Mouse (Mus musculus): ENCODE measurements at regions not wholly inside any gene's neighbourhood (a gene's known extent, or its start where the extent isn't known, plus 50 kb on each side); places are given as distances from the start of the nearest gene placed in this dataset.

DNA sequence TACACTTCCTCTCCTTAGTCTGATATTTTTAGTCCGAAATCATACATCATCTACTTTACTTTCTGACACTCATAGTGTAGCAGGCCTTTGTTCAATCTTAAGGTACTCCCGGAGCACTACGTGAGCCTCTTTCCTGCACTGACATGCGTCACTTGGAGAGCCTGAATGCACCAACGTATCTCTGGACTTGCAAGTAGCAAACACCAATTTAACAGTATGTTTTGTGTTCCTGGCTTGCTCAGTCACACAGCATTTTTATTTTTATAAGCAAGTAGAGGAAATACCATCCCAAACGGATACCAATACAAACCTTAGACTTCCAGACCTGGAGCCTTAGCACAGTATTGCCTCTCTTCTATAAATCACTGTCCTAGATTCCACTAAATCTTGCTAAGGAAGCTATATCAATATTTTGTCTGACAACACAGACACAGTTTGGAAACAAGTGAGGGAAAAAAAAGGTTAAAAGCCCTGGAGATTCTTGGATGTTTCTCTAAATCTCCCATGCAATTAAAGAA is 427.6 kb upstream of the Dph6 start:
- H3K4me1 ChIP-seq (ENCODE audit: control insufficient read depth, insufficient read depth, low read length): no peaks in the 10 kb centered on the region
- no peak overlapping the region for H3K27ac ChIP-seq (ENCODE audit: control insufficient read depth, insufficient read depth, low read depth, low read length)
- no peak for TF ChIP-seq POLR2A (IDR thresholded peaks at IDR 0.05; ENCODE audit: control insufficient read depth, low read depth, low read length)
- no peak for TF ChIP-seq CTCF (IDR thresholded peaks at IDR 0.05; ENCODE audit: control insufficient read depth, insufficient read depth, insufficient replicate concordance, low read depth, low read length)
- no peaks in the 10 kb centered on the region for H3K27me3 ChIP-seq (ENCODE audit: control insufficient read depth, insufficient read depth, low read length)
- H3K4me3 ChIP-seq (ENCODE audit: control insufficient read depth, low read depth, low read length): no peak overlapping the region
- no peaks in the 10 kb centered on the region for H3K36me3 ChIP-seq (ENCODE audit: control insufficient read depth, insufficient read depth, low read length)

DNA sequence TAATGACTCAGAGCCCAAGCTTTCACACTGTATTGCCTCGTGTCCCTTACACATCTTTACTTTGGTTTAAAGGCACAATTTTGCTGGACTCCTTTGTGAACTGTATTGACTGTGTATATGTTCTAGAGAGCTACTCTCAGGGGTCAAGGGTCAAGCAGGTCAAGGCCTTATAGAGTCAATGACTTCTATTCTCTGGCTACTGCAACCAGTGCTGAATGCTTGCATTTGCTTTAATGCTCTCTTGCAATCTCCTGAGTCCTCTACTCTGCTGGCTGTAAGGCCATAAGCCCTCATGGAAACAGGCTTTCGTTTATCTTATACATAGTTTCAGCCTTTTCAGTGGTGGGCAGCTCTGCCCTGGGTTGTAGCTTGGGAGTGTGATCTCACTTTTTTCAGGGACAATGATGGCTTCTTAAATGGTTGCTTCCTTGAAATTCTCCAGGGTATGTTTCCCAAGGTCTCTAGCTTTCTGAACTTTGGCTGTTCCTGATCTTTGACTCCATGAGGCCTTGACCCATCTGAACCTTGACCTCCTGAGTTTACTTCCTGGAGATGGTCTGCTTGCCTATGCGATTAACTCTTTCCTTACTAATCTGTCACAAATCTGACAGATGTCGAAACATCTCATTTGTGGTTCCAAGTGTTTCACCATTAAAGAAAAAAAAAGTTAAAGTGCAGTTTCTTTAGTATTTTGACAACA is 433.8 kb upstream of the Dph6 start:
- H3K4me1 ChIP-seq (ENCODE audit: control insufficient read depth, insufficient read depth, low read length): no peaks in the 10 kb centered on the region
- no peaks in the 10 kb centered on the region for H3K27me3 ChIP-seq (ENCODE audit: control insufficient read depth, insufficient read depth, low read length)
- TF ChIP-seq CTCF (IDR thresholded peaks at IDR 0.05; ENCODE audit: control insufficient read depth, insufficient read depth, insufficient replicate concordance, low read depth, low read length) (no peak), POLR2A (IDR thresholded peaks at IDR 0.05; ENCODE audit: control insufficient read depth, low read depth, low read length) (no peak)
- no peak overlapping the region for H3K4me3 ChIP-seq (ENCODE audit: control insufficient read depth, low read depth, low read length)
- no peaks in the 10 kb centered on the region for H3K36me3 ChIP-seq (ENCODE audit: control insufficient read depth, insufficient read depth, low read length)
- no peak overlapping the region for H3K27ac ChIP-seq (ENCODE audit: control insufficient read depth, insufficient read depth, low read depth, low read length)

DNA sequence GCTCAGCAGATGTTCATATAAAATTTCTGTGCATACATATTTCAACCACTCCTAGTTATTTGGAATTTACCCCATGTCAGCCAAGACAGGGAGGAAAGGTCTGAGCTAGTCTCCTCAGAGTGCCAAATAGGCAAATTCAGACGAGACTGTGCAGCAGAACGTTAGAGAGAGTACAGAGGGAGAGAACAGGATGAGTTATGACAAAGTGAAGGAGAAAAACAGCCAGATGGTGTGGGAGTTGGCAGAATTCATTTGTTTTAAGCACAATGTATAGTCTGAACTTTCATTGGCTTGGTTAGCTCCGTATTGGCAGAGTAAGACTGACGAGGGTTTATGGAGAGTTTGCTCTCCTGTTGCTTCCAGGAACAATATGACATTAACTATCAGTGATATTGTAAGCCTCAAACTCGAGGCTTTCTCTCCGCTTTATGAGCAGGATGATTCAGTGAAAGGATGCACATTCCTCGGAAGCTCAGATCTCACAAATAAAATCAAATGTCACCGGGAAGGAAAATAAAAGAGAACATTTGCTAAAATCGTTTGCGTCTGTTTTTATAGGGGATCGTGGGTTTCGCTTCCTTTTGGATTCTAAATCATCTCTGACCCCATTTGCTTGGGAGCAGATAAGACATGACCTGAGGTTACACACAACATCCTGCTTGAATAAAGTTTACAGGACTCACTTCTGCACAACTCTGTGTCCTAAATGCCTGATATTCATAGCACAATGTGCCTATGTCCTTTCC is 435.8 kb upstream of the Dph6 start:
- Histone ChIP-seq H3K27me3 (ENCODE audit: control insufficient read depth, insufficient read depth, low read length) (no peaks in the 10 kb centered on the region), H3K27ac (ENCODE audit: control insufficient read depth, insufficient read depth, low read depth, low read length) (no peak overlapping the region), H3K36me3 (ENCODE audit: control insufficient read depth, insufficient read depth, low read length) (no peaks in the 10 kb centered on the region), H3K4me1 (ENCODE audit: control insufficient read depth, insufficient read depth, low read length) (no peaks in the 10 kb centered on the region), H3K4me3 (ENCODE audit: control insufficient read depth, low read depth, low read length) (no peak overlapping the region)
- TF ChIP-seq CTCF (IDR thresholded peaks at IDR 0.05; ENCODE audit: control insufficient read depth, insufficient read depth, insufficient replicate concordance, low read depth, low read length) (no peak), POLR2A (IDR thresholded peaks at IDR 0.05; ENCODE audit: control insufficient read depth, low read depth, low read length) (no peak)

DNA sequence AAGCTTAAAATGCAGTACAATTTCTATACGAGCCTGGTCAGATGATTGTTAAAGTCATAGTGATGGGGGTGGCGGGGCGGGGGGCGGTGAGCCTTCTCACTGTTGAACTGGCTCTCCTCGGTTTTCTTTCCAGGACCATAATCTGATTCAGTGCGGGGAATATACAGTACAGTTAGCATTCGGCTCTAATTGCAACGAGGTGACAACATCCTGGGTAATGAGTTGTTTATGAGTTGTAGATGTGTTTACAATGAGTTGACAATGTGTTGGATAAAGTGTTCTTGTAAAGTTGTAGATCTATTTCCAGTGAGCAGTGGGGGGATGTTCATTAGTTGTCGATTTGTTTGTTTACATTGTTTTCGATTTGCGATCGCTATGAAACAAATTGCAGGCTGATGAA is 440.6 kb upstream of the Dph6 start:
- Histone ChIP-seq H3K36me3 (ENCODE audit: control insufficient read depth, insufficient read depth, low read length) (no peaks in the 10 kb centered on the region), H3K27me3 (ENCODE audit: control insufficient read depth, insufficient read depth, low read length) (no peaks in the 10 kb centered on the region), H3K27ac (ENCODE audit: control insufficient read depth, insufficient read depth, low read depth, low read length) (no peak overlapping the region), H3K4me1 (ENCODE audit: control insufficient read depth, insufficient read depth, low read length) (no peaks in the 10 kb centered on the region), H3K4me3 (ENCODE audit: control insufficient read depth, low read depth, low read length) (no peak overlapping the region)
- no peak for TF ChIP-seq CTCF (IDR thresholded peaks at IDR 0.05; ENCODE audit: control insufficient read depth, insufficient read depth, insufficient replicate concordance, low read depth, low read length)
- no peak for TF ChIP-seq POLR2A (IDR thresholded peaks at IDR 0.05; ENCODE audit: control insufficient read depth, low read depth, low read length)

DNA sequence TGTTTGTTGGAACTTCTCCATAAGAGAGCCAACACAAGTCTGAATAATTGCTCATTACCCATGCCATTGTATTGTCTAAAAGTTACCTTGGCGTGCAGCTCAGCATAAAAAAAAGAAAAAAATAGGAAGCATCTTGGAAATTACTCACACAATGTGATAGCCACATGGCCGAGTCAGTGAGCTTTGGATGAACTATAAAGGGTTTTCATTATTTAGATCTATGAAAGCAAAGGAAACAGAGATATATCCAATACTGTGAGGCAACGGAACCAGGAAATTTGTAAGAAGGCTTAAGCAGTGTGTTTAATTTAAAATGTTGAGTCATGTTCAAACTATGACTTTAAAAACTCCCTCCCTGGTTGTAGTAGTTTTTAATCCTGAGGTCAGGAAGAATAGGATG is 446.7 kb upstream of the Dph6 start:
- Histone ChIP-seq H3K27ac (ENCODE audit: control insufficient read depth, insufficient read depth, low read depth, low read length) (no peak overlapping the region), H3K36me3 (ENCODE audit: control insufficient read depth, insufficient read depth, low read length) (no peaks in the 10 kb centered on the region), H3K4me1 (ENCODE audit: control insufficient read depth, insufficient read depth, low read length) (no peaks in the 10 kb centered on the region), H3K4me3 (ENCODE audit: control insufficient read depth, low read depth, low read length) (no peak overlapping the region), H3K27me3 (ENCODE audit: control insufficient read depth, insufficient read depth, low read length) (no peaks in the 10 kb centered on the region)
- TF ChIP-seq CTCF (IDR thresholded peaks at IDR 0.05; ENCODE audit: control insufficient read depth, insufficient read depth, insufficient replicate concordance, low read depth, low read length): no peak
- no peak for TF ChIP-seq POLR2A (IDR thresholded peaks at IDR 0.05; ENCODE audit: control insufficient read depth, low read depth, low read length)

DNA sequence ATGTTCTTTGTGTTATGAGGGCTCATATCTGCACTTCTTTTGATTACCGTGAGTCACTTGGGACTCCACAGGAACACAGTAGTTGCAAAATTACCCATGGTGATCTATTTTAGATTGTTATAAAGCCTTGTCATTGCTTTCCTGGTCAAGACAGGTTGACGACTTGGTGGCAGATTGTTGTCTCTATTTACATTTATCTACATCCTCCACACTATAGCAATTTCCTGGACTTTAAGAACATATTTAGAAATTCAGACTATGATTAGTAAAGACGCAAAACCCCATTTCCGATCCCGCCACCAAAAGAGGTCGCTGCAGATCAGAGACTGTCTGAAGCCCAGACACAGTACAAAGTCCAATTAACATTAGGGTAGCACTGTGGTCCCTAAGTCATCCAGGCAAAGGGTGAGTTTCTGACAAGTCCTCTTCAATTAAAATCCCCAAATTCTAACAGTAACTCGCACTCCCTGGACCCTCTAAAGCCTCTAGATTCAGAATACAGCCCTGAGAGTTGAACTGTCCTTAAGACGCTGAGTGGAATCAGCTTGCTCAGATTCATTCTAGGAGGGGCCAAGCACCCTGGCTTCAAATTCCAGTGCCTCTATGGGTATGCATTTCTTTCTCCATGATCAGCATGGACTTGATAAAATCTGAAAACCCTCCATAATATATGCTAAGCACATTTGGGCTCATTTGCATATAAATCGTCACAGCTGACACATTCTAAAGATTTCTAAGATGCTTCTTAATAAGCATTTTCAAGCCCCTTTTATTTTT is 461.9 kb upstream of the BC052040 start:
- TF ChIP-seq POLR2A (IDR thresholded peaks at IDR 0.05; ENCODE audit: control insufficient read depth, low read depth, low read length) (no peak), CTCF (IDR thresholded peaks at IDR 0.05; ENCODE audit: control insufficient read depth, insufficient read depth, insufficient replicate concordance, low read depth, low read length) (no peak)
- H3K4me3 ChIP-seq (ENCODE audit: control insufficient read depth, low read depth, low read length): no peak overlapping the region
- no peaks in the 10 kb centered on the region for H3K4me1 ChIP-seq (ENCODE audit: control insufficient read depth, insufficient read depth, low read length)
- H3K27ac ChIP-seq (ENCODE audit: control insufficient read depth, insufficient read depth, low read depth, low read length): no peak overlapping the region
- no peaks in the 10 kb centered on the region for H3K36me3 ChIP-seq (ENCODE audit: control insufficient read depth, insufficient read depth, low read length)
- H3K27me3 ChIP-seq (ENCODE audit: control insufficient read depth, insufficient read depth, low read length): no peaks in the 10 kb centered on the region

DNA sequence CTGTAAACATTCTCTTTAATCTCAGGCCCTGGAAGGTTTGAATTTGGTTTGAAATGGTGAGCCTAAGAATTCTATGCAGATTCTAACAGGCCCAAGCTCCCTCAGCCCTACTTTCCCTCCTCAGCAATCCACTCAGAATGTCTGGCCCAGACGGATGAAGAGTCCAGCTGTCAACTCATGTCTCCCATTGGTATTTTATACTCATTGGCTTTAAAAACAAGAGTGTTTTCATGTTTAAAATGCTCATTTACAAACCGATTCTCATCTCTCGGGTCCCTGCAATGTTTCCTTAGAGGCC is 461.4 kb upstream of the BC052040 start:
- H3K27ac ChIP-seq (ENCODE audit: control insufficient read depth, insufficient read depth, low read depth, low read length): no peak overlapping the region
- TF ChIP-seq POLR2A (IDR thresholded peaks at IDR 0.05; ENCODE audit: control insufficient read depth, low read depth, low read length): no peak
- TF ChIP-seq CTCF (IDR thresholded peaks at IDR 0.05; ENCODE audit: control insufficient read depth, insufficient read depth, insufficient replicate concordance, low read depth, low read length): no peak
- no peaks in the 10 kb centered on the region for H3K27me3 ChIP-seq (ENCODE audit: control insufficient read depth, insufficient read depth, low read length)
- H3K4me1 ChIP-seq (ENCODE audit: control insufficient read depth, insufficient read depth, low read length): no peaks in the 10 kb centered on the region
- H3K4me3 ChIP-seq (ENCODE audit: control insufficient read depth, low read depth, low read length): no peak overlapping the region
- H3K36me3 ChIP-seq (ENCODE audit: control insufficient read depth, insufficient read depth, low read length): no peaks in the 10 kb centered on the region

Data from testis, adult 2 months (tissue).